Mouse (Mus musculus): Measurements from ENCODE around the gene Smad6.

GRCm38 (mm10) chr9:64049471-64050380 lies 27.9 kb upstream of the Smad6 start:
- TF ChIP-seq POLR2A (IDR thresholded peaks at IDR 0.05; ENCODE audit: borderline replicate concordance, control insufficient read depth, low read depth, low read length) (peak; percentile 45; the same call in 1 of the 2 replicates), CTCF (IDR thresholded peaks at IDR 0.05; ENCODE audit: control insufficient read depth, insufficient read depth, low read length) (no peak)
